In the genomic region with DNA sequence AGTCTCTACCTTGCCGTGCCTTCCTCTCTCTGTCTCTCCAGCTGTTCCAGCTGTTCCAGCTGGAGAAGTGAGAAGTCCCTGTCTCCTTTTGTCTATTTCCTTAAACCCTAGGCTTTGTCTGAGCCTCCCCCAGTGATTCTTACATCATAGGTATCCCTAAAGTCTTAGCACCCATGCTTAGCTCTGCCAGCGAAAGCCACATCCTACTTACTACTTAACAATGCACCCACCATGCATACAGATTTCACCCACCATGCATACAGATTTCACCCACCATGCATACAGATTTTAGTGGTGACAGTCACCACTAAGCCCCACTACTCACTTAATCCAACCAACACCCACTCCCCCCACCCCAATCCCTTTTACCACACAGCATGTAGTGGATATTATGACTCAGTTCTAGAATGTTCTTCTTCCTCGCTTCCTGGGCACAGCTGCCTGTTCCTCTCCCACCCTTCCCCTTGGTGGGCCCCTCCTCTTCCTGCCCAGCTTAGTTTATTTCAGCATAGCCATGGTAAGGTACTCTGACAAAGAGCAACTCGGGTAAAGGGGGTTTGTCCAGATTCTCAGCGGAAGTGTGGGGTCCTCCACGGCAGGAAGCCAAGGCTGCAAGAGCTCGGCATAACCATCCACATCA, we compare ENCODE assay signal across 16 mouse cellular contexts. TPM values are rescaled to one million over a fixed set of nuclear protein-coding genes. Genes with fewer than 3 reads are reported as not detected.
A peak's percentile ranks its signal among the peaks of the same experiment; 100 is the strongest.
DNase-seq lines count a peak whose midpoint lies in the region; ATAC-seq and TF ChIP-seq lines count a peak whose summit lies in the region.
"Had no signal": no experiment of that assay in that cellular context is flagged by ENCODE, and none has a peak within 500 bp of the region (broad histone marks: within the 10 kb centered on the region; RNA-seq: fewer than 3 reads in every experiment).

No protein-coding gene starts in this region.

- no peak for DNase-seq in midbrain, postnatal 0 days (ENCODE audit: low spot score)
- no peak for DNase-seq in CH12.LX (ENCODE audit: extremely low read depth)
- DNase-seq in thymus, postnatal 14 days: peak; percentile 82
- no peak for DNase-seq in retina, postnatal 1 day
- no peak for DNase-seq in right cerebral cortex, adult 18-20 months
- no peak for DNase-seq in left cerebral cortex, postnatal 36 days (ENCODE audit: low spot score in 2 of 2)
- DNase-seq: gastrocnemius, postnatal 14 days; heart, postnatal 4 days; kidney, postnatal 10 days; liver; right cerebral cortex, postnatal 14 days had no signal

- peaks cover 15% of the 10 kb centered on the region; the same call in 1 of the 2 replicates for H3K27me3 ChIP-seq in midbrain, embryonic 12.5 days
- H3K27me3 ChIP-seq in midbrain, postnatal 0 days (ENCODE audit: insufficient read depth, low read length): no peaks in the 10 kb centered on the region
- H3K27me3 ChIP-seq in CH12.LX (replicated peaks): peaks cover 2% of the 10 kb centered on the region
- H3K27me3 ChIP-seq: embryonic facial prominence, embryonic 12.5 days had no signal

- TF ChIP-seq POLR2A in CH12.LX (IDR thresholded peaks at IDR 0.05; ENCODE audit: low read depth, low read length): no peak

- no peaks in the 10 kb centered on the region for H3K79me2 ChIP-seq in CH12.LX (replicated peaks; ENCODE audit: control insufficient read depth, extremely low read depth, insufficient read depth, poor library complexity, severe bottlenecking)

- no peak for ATAC-seq in midbrain, embryonic 12.5 days (ENCODE audit: low FRiP score, low read depth)
- no peak for ATAC-seq in midbrain, postnatal 0 days (ENCODE audit: low FRiP score)
- ATAC-seq in megakaryocyte progenitor cell, adult 5-6 weeks (replicated peaks; ENCODE audit: poor library complexity): peak; percentile 39; the same call in 1 of the 2 replicates
- ATAC-seq: intestine, embryonic 16.5 days had no signal

- dilution Hi-C loops in CH12.LX (cut with MboI; ENCODE audit: extremely low pct_ligation_motif_present, extremely low pct_unique_long_range_greater_than_20kb, low sequenced_read_pairs): no loop called here

- TF ChIP-seq EP300 in CH12.LX (IDR thresholded peaks at IDR 0.05; ENCODE audit: low read length): peak; percentile 60

- intact Hi-C loops in left cerebral cortex, postnatal 36 days (cut with DNase I): no loop called here

- in situ Hi-C loops in CH12.LX (cut with MboI; ENCODE audit: low pct_ligation_motif_present, low pct_unique_long_range_greater_than_20kb, low sequenced_read_pairs): no loop called here

- no peak overlapping the region for H3K4me3 ChIP-seq in midbrain, embryonic 12.5 days
- no peak overlapping the region for H3K4me3 ChIP-seq in midbrain, postnatal 0 days (ENCODE audit: low read depth, low read length)
- H3K4me3 ChIP-seq in CH12.LX (replicated peaks in 1 of 3; ENCODE audit: low read depth in 2 of 3, low read length in 2 of 3, poor library complexity in 1 of 3): no peak overlapping the region
- H3K4me3 ChIP-seq: embryonic facial prominence, embryonic 12.5 days; heart, embryonic 13.5 days had no signal

- H3K4me2 ChIP-seq in midbrain, embryonic 12.5 days (replicated peaks): no peak overlapping the region
- H3K4me2 ChIP-seq in midbrain, postnatal 0 days (ENCODE audit: low read depth, low read length, poor library complexity, severe bottlenecking): no peak overlapping the region
- no peak overlapping the region for H3K4me2 ChIP-seq in CH12.LX (ENCODE audit: insufficient read depth, low read depth, poor library complexity, severe bottlenecking)
- H3K4me2 ChIP-seq: embryonic facial prominence, embryonic 12.5 days; heart, embryonic 13.5 days had no signal

- 76% methylated on average over 7 of the region's 7 CpGs for WGBS in midbrain, embryonic 12.5 days
- 71% methylated on average over 7 of the region's 7 CpGs for WGBS in midbrain, postnatal 0 days

- H3K4me1 ChIP-seq in midbrain, embryonic 12.5 days: peaks cover 22% of the 10 kb centered on the region; the same call in 1 of the 2 replicates
- H3K4me1 ChIP-seq in midbrain, postnatal 0 days (ENCODE audit: insufficient read depth, low read length): 0 out of 2 replicates have a peak, but pooled peaks cover 4% of the 10 kb centered on the region
- peaks cover 6 to 20% of the 10 kb centered on the region in 2 experiments for H3K4me1 ChIP-seq in CH12.LX (ENCODE audit: control insufficient read depth in 1 of 2, insufficient read depth in 2 of 2)

- H3K9ac ChIP-seq in midbrain, embryonic 12.5 days (replicated peaks): no peak overlapping the region
- no peak overlapping the region for H3K9ac ChIP-seq in midbrain, postnatal 0 days (replicated peaks; ENCODE audit: low read length, poor library complexity, severe bottlenecking)
- H3K9ac ChIP-seq in CH12.LX (ENCODE audit: insufficient read depth, low read depth): no peak overlapping the region
- H3K9ac ChIP-seq: embryonic facial prominence, embryonic 12.5 days; heart, embryonic 13.5 days had no signal

- H3K27ac ChIP-seq in midbrain, embryonic 12.5 days (replicated peaks): peak overlapping the region; percentile 44; the same call in 1 of the 2 replicates
- H3K27ac ChIP-seq in midbrain, postnatal 0 days (ENCODE audit: low read depth, low read length): no peak overlapping the region
- no peak overlapping the region for H3K27ac ChIP-seq in CH12.LX (ENCODE audit: insufficient read depth, low read depth)
- H3K27ac ChIP-seq: embryonic facial prominence, embryonic 12.5 days; heart, embryonic 13.5 days had no signal

- no peaks in the 10 kb centered on the region for H3K36me3 ChIP-seq in midbrain, embryonic 12.5 days
- H3K36me3 ChIP-seq in midbrain, postnatal 0 days (ENCODE audit: insufficient read depth, low read length): no peaks in the 10 kb centered on the region
- H3K36me3 ChIP-seq in CH12.LX (replicated peaks in 1 of 2; ENCODE audit: control insufficient read depth in 1 of 2, insufficient read depth in 1 of 2, low read length in 1 of 2): no peaks in the 10 kb centered on the region
- H3K36me3 ChIP-seq: embryonic facial prominence, embryonic 12.5 days; heart, embryonic 13.5 days had no signal

- H3K9me3 ChIP-seq in midbrain, embryonic 12.5 days: no peaks in the 10 kb centered on the region
- H3K9me3 ChIP-seq in midbrain, postnatal 0 days (ENCODE audit: low read length): no peaks in the 10 kb centered on the region
- peaks cover 3% of the 10 kb centered on the region for H3K9me3 ChIP-seq in CH12.LX (replicated peaks; ENCODE audit: low read length)
- H3K9me3 ChIP-seq: embryonic facial prominence, embryonic 12.5 days; heart, embryonic 13.5 days had no signal

- TF ChIP-seq CTCF in midbrain, postnatal 0 days (IDR thresholded peaks at IDR 0.05): no peak
- TF ChIP-seq CTCF in CH12.LX (conservative IDR thresholded peaks at IDR 0.05 in 1 of 2, IDR thresholded peaks at IDR 0.05 in 1 of 2; ENCODE audit: low read depth in 2 of 2, low read length in 2 of 2): no peak

- TF ChIP-seq RAD21 in CH12.LX (IDR thresholded peaks at IDR 0.05; ENCODE audit: low read depth, low read length): no peak

TF ChIP-seq in CH12.LX, 34 proteins besides CTCF, POLR2A, EP300 and RAD21:
- TF ChIP-seq IRF4 (IDR thresholded peaks at IDR 0.05; ENCODE audit: low read depth, low read length) (peak; percentile 70), TCF12 (IDR thresholded peaks at IDR 0.05; ENCODE audit: low read depth, low read length) (no peak), JUND (conservative IDR thresholded peaks at IDR 0.05; ENCODE audit: low read depth, low read length) (peak; percentile 35; the same call in 1 of the 2 replicates), USF2 (conservative IDR thresholded peaks at IDR 0.05; ENCODE audit: low read depth, low read length) (no peak), ETS1 (conservative IDR thresholded peaks at IDR 0.05; ENCODE audit: low read depth, low read length) (peak; percentile 40; the same call in 1 of the 2 replicates)

RNA-seq across cellular contexts. Expression of a gene that starts 14.6 kb away (rescaled TPM):
- polyA plus RNA-seq in midbrain, embryonic 12.5 days (2016; fragmentation: Nextera tagmentation; extraction: Ambion mirVana): 24.3 and 26.4 TPM in 2 replicates
- 78.4 and 79.8 TPM in 2 replicates for total RNA-seq in midbrain, postnatal 0 days (2014; rRNA removed)
- polyA plus RNA-seq in midbrain, postnatal 0 days (2015; fragmentation: Nextera tagmentation; extraction: Ambion mirVana): 22.8 and 26.5 TPM in 2 replicates
- 16.7 and 17.2 TPM in 2 replicates for total RNA-seq in CH12.LX (2012; rRNA removed)
- 6.1 and 6.9 TPM in 2 replicates for total RNA-seq in CH12.LX (2014; rRNA removed)
- 12.2 and 12.8 TPM in 2 replicates for polyA plus RNA-seq in CH12.LX (2012; ENCODE audit: insufficient read length, low read depth)
- total RNA-seq in megakaryocyte progenitor cell, adult 5-6 weeks (2015): 18.8 and 22.1 TPM in 2 replicates
- 17.8 and 19.8 TPM in 2 replicates for total RNA-seq in megakaryocyte progenitor cell, adult 5-6 weeks (2017)
- total RNA-seq in left cerebral cortex, postnatal 36 days (2021): 10 to 100 TPM; 47.7 to 65.3 TPM
